Comparison of ENCODE assay signal across 8 mouse cellular contexts in genomic region chr12:99671162-99671865, GRCm38 (mm10).
DNase-seq lines count a peak whose midpoint lies in the region; ATAC-seq lines count a peak whose summit lies in the region.
"Had no signal": no experiment of that assay in that cellular context is flagged by ENCODE, and none has a peak within 500 bp of the region (broad histone marks: within the 10 kb centered on the region; RNA-seq: fewer than 3 reads in every experiment).

No protein-coding gene starts in this region.

- WGBS in kidney, embryonic 15.5 days: 68% methylated on average over 12 of the region's 12 CpGs

- H3K36me3 ChIP-seq in kidney, embryonic 15.5 days: no peaks in the 10 kb centered on the region
- H3K36me3 ChIP-seq: embryonic facial prominence, embryonic 12.5 days had no signal

- no peak overlapping the region for H3K27ac ChIP-seq in kidney, embryonic 15.5 days

- peak; percentile 9 for DNase-seq in kidney, adult 18-20 months
- DNase-seq in adrenal gland, adult 2 months: peak; percentile 70
- peak; percentile 61 to 71 for DNase-seq in adrenal gland, postnatal 36 days
- DNase-seq in lung, postnatal 36 days: peak; percentile 78
- no peak for DNase-seq in urinary bladder, postnatal 25 days (ENCODE audit: low spot score)

- H3K9me3 ChIP-seq in kidney, embryonic 15.5 days (replicated peaks): no peaks in the 10 kb centered on the region
- H3K9me3 ChIP-seq: embryonic facial prominence, embryonic 12.5 days had no signal

- H3K4me1 ChIP-seq in kidney, embryonic 15.5 days: no peaks in the 10 kb centered on the region

- no peak overlapping the region for H3K4me3 ChIP-seq in kidney, embryonic 15.5 days (replicated peaks)

- no peak overlapping the region for H3K4me2 ChIP-seq in kidney, embryonic 15.5 days

- no peak overlapping the region for H3K9ac ChIP-seq in kidney, embryonic 15.5 days
- H3K9ac ChIP-seq: embryonic facial prominence, embryonic 12.5 days had no signal

- no peaks in the 10 kb centered on the region for H3K27me3 ChIP-seq in kidney, embryonic 15.5 days
- H3K27me3 ChIP-seq: embryonic facial prominence, embryonic 12.5 days had no signal

- no peak for ATAC-seq in kidney, embryonic 15.5 days (replicated peaks; ENCODE audit: low FRiP score)
- no peak for ATAC-seq in inflammation-experienced regulatory T-cells, adult 6 months
